Mouse (Mus musculus): ENCODE measurements around the gene Tbc1d7.

- TF ChIP-seq CTCF (IDR thresholded peaks at IDR 0.05): no peak
- no peak for TF ChIP-seq EP300 (IDR thresholded peaks at IDR 0.05)
These were observed 21.6 kb downstream of the Tbc1d7 start for GRCm38 (mm10) chr13:43149661-43150060.

Measured in lung, postnatal 0 days (tissue).